Mouse (Mus musculus): ENCODE measurements around the gene Hbb-y. TPM values are rescaled to one million over a fixed set of nuclear protein-coding genes. Genes with fewer than 3 reads are reported as not detected.
"Not testable (repeated sequence)": the region's sequence is repeated elsewhere in the genome, so short reads cannot be mapped to it uniquely, and the experiment has no call there.

Hbb-y gene
- total and polyA plus RNA-seq, 2 experiments = not detected

GRCm38 (mm10) chr7:103811223-103811845, 41.7 kb downstream of the Hbb-y start:
- H3K4me3 ChIP-seq (ENCODE audit: insufficient read depth, low read depth, low read length) = no peak overlapping the region
- no peak overlapping the region for H3K27ac ChIP-seq (replicated peaks; ENCODE audit: insufficient read depth, low read depth, low read length)
- no peak for TF ChIP-seq CTCF (IDR thresholded peaks at IDR 0.05; ENCODE audit: low read depth, low read length)
- TF ChIP-seq POLR2A (IDR thresholded peaks at IDR 0.05; ENCODE audit: extremely low read depth, insufficient read depth, low read length) = no peak
- DNase-seq (ENCODE audit: extremely low read depth, low read depth, low spot score) = no peak
- no peak overlapping the region for H3K9ac ChIP-seq (ENCODE audit: low read depth, low read length)
- no peaks in the 10 kb centered on the region for H3K27me3 ChIP-seq (ENCODE audit: control insufficient read depth, insufficient read depth, low read length)
- H3K4me1 ChIP-seq (ENCODE audit: control insufficient read depth, insufficient read depth, low read length) = no peaks in the 10 kb centered on the region
- no peaks in the 10 kb centered on the region for H3K79me2 ChIP-seq (ENCODE audit: control insufficient read depth, insufficient read depth, low read length)
- H3K36me3 ChIP-seq (ENCODE audit: control insufficient read depth, insufficient read depth, low read length) = no peaks in the 10 kb centered on the region
- 83% methylated on average over 1 of the region's 1 CpGs for WGBS

GRCm38 (mm10) chr7:103810746-103811145, 42.3 kb downstream of the Hbb-y start:
- no peak for DNase-seq (ENCODE audit: extremely low read depth, low read depth, low spot score)
- no peaks in the 10 kb centered on the region for H3K79me2 ChIP-seq (ENCODE audit: control insufficient read depth, insufficient read depth, low read length)
- H3K27me3 ChIP-seq (ENCODE audit: control insufficient read depth, insufficient read depth, low read length) = no peaks in the 10 kb centered on the region
- H3K9ac ChIP-seq (ENCODE audit: low read depth, low read length) = no peak overlapping the region
- 74% methylated on average over 3 of the region's 3 CpGs for WGBS
- no peaks in the 10 kb centered on the region for H3K36me3 ChIP-seq (ENCODE audit: control insufficient read depth, insufficient read depth, low read length)
- TF ChIP-seq POLR2A (IDR thresholded peaks at IDR 0.05; ENCODE audit: extremely low read depth, insufficient read depth, low read length) (no peak), CTCF (IDR thresholded peaks at IDR 0.05; ENCODE audit: low read depth, low read length) (no peak)
- no peak overlapping the region for H3K4me3 ChIP-seq (ENCODE audit: insufficient read depth, low read depth, low read length)
- no peak overlapping the region for H3K27ac ChIP-seq (replicated peaks; ENCODE audit: insufficient read depth, low read depth, low read length)
- no peaks in the 10 kb centered on the region for H3K4me1 ChIP-seq (ENCODE audit: control insufficient read depth, insufficient read depth, low read length)

GRCm38 (mm10) chr7:103810296-103810695, 42.7 kb downstream of the Hbb-y start:
- TF ChIP-seq CTCF (IDR thresholded peaks at IDR 0.05; ENCODE audit: low read depth, low read length) (no peak), POLR2A (IDR thresholded peaks at IDR 0.05; ENCODE audit: extremely low read depth, insufficient read depth, low read length) (no peak)
- H3K4me1 ChIP-seq (ENCODE audit: control insufficient read depth, insufficient read depth, low read length) = no peaks in the 10 kb centered on the region
- no peaks in the 10 kb centered on the region for H3K36me3 ChIP-seq (ENCODE audit: control insufficient read depth, insufficient read depth, low read length)
- 73% methylated on average over 1 of the region's 1 CpGs for WGBS
- no peak overlapping the region for H3K4me3 ChIP-seq (ENCODE audit: insufficient read depth, low read depth, low read length)
- no peaks in the 10 kb centered on the region for H3K27me3 ChIP-seq (ENCODE audit: control insufficient read depth, insufficient read depth, low read length)
- H3K9ac ChIP-seq (ENCODE audit: low read depth, low read length) = no peak overlapping the region
- H3K27ac ChIP-seq (replicated peaks; ENCODE audit: insufficient read depth, low read depth, low read length) = no peak overlapping the region
- no peak for DNase-seq (ENCODE audit: extremely low read depth, low read depth, low spot score)
- H3K79me2 ChIP-seq (ENCODE audit: control insufficient read depth, insufficient read depth, low read length) = no peaks in the 10 kb centered on the region

GRCm38 (mm10) chr7:103809801-103810155, 43.2 kb downstream of the Hbb-y start:
- DNase-seq (ENCODE audit: extremely low read depth, low read depth, low spot score) = no peak
- H3K27ac ChIP-seq (replicated peaks; ENCODE audit: insufficient read depth, low read depth, low read length) = no peak overlapping the region
- H3K36me3 ChIP-seq (ENCODE audit: control insufficient read depth, insufficient read depth, low read length) = no peaks in the 10 kb centered on the region
- no peaks in the 10 kb centered on the region for H3K27me3 ChIP-seq (ENCODE audit: control insufficient read depth, insufficient read depth, low read length)
- H3K4me1 ChIP-seq (ENCODE audit: control insufficient read depth, insufficient read depth, low read length) = no peaks in the 10 kb centered on the region
- no peak overlapping the region for H3K4me3 ChIP-seq (ENCODE audit: insufficient read depth, low read depth, low read length)
- no peaks in the 10 kb centered on the region for H3K79me2 ChIP-seq (ENCODE audit: control insufficient read depth, insufficient read depth, low read length)
- 67% methylated on average over 1 of the region's 1 CpGs for WGBS
- no peak overlapping the region for H3K9ac ChIP-seq (ENCODE audit: low read depth, low read length)
- TF ChIP-seq POLR2A (IDR thresholded peaks at IDR 0.05; ENCODE audit: extremely low read depth, insufficient read depth, low read length) (no peak), CTCF (IDR thresholded peaks at IDR 0.05; ENCODE audit: low read depth, low read length) (no peak)

- Histone ChIP-seq H3K27me3 (ENCODE audit: control insufficient read depth, insufficient read depth, low read length) (no peaks in the 10 kb centered on the region), H3K79me2 (ENCODE audit: control insufficient read depth, insufficient read depth, low read length) (no peaks in the 10 kb centered on the region), H3K9ac (ENCODE audit: low read depth, low read length) (no peak overlapping the region), H3K4me1 (ENCODE audit: control insufficient read depth, insufficient read depth, low read length) (no peaks in the 10 kb centered on the region), H3K27ac (replicated peaks; ENCODE audit: insufficient read depth, low read depth, low read length) (no peak overlapping the region), H3K36me3 (ENCODE audit: control insufficient read depth, insufficient read depth, low read length) (no peaks in the 10 kb centered on the region), H3K4me3 (ENCODE audit: insufficient read depth, low read depth, low read length) (no peak overlapping the region)
- WGBS = 44% methylated on average over 5 of the region's 5 CpGs
- no peak for DNase-seq (ENCODE audit: extremely low read depth, low read depth, low spot score)
- TF ChIP-seq CTCF (IDR thresholded peaks at IDR 0.05; ENCODE audit: low read depth, low read length) (no peak), POLR2A (IDR thresholded peaks at IDR 0.05; ENCODE audit: extremely low read depth, insufficient read depth, low read length) (no peak)
These were observed 43.8 kb downstream of the Hbb-y start for GRCm38 (mm10) chr7:103808971-103809800.

GRCm38 (mm10) chr7:103808120-103808519, 44.9 kb downstream of the Hbb-y start:
- H3K27me3 ChIP-seq (ENCODE audit: control insufficient read depth, insufficient read depth, low read length); H3K4me3 ChIP-seq (ENCODE audit: insufficient read depth, low read depth, low read length); DNase-seq (ENCODE audit: extremely low read depth, low read depth, low spot score); H3K79me2 ChIP-seq (ENCODE audit: control insufficient read depth, insufficient read depth, low read length); H3K4me1 ChIP-seq (ENCODE audit: control insufficient read depth, insufficient read depth, low read length); H3K36me3 ChIP-seq (ENCODE audit: control insufficient read depth, insufficient read depth, low read length); H3K27ac ChIP-seq (replicated peaks; ENCODE audit: insufficient read depth, low read depth, low read length); H3K9ac ChIP-seq (ENCODE audit: low read depth, low read length): not testable (repeated sequence)
- WGBS = 44% methylated on average over 2 of the region's 2 CpGs
